Mouse (Mus musculus) C2C12 (cell line): ENCODE results near the gene Casq1. TPM values are rescaled to one million over a fixed set of nuclear protein-coding genes. Genes with fewer than 3 reads are reported as not detected.

Experiments used
- H3K27me3 ChIP-seq: one replicate; pipeline ENCODE4 v1.6.1; 2011; ENCODE audit not compliant: control insufficient read depth, insufficient read depth, insufficient read length
- H3K36me3 ChIP-seq: one replicate; pipeline ENCODE4 v1.6.1; 2011; ENCODE audit not compliant: control insufficient read depth, insufficient read depth
- H3K4me3 ChIP-seq: one replicate; pipeline ENCODE4 v1.5.1; 2011; ENCODE audit warnings: mild to moderate bottlenecking, control low read depth; ENCODE audit not compliant: poor library complexity, insufficient read depth, severe bottlenecking
- H3K79me2 ChIP-seq: one replicate; pipeline ENCODE4 v1.6.1; 2011; ENCODE audit not compliant: control insufficient read depth, insufficient read depth
- H3K79me3 ChIP-seq: one replicate; pipeline ENCODE4 v1.6.1; 2011; ENCODE audit warnings: low read depth, control low read depth
- H3ac ChIP-seq: one replicate; pipeline ENCODE3; 2011; ENCODE audit warnings: low read depth; ENCODE audit not compliant: control insufficient read depth, insufficient read length
- CEBPB ChIP-seq: IDR thresholded peaks from one replicate; pipeline ENCODE4 v1.6.1; 2011; ENCODE audit warnings: low read depth, mild to moderate bottlenecking, control low read depth, moderate library complexity
- CTCF ChIP-seq: IDR thresholded peaks from one replicate; pipeline ENCODE4 v1.5.1; 2011; ENCODE audit not compliant: control insufficient read depth, insufficient read depth, insufficient read length
- FOSL1 ChIP-seq: IDR thresholded peaks from one replicate; pipeline ENCODE4 v1.8.0; 2011; ENCODE audit warnings: mild to moderate bottlenecking, low read length; ENCODE audit not compliant: poor library complexity, insufficient read depth, severe bottlenecking
- MAX ChIP-seq: IDR thresholded peaks from one replicate; pipeline ENCODE4 v1.6.1; 2011; ENCODE audit warnings: mild to moderate bottlenecking, control low read depth
- MYOD1 ChIP-seq: IDR thresholded peaks from one replicate; pipeline ENCODE4 v1.6.1; 2011; ENCODE audit warnings: low read depth; ENCODE audit not compliant: control insufficient read depth, insufficient read length
- MYOG ChIP-seq: IDR thresholded peaks from one replicate; pipeline ENCODE4 v1.6.1; 2011; ENCODE audit not compliant: control insufficient read depth, insufficient read length; ENCODE audit errors: extremely low read depth
- USF1 ChIP-seq: IDR thresholded peaks from one replicate; pipeline ENCODE4 v1.6.1; 2011; ENCODE audit warnings: low read depth, mild to moderate bottlenecking, control low read depth, moderate library complexity
- polyA plus RNA-seq: library from polyadenylated mRNA; unstranded; fragments of >200 nt; fragmentation: generic; extraction: Trizol; gene quantifications from one replicate; pipeline ENCODE4 v1.2.1, GENCODE M21; 2012; ENCODE audit warnings: missing spikeins

Gene Casq1
- polyA plus RNA-seq, 1 experiment: 0.12 TPM

- Histone ChIP-seq H3K4me3 (no peak overlapping the region), H3K79me2 (peaks cover 22% of the 10 kb centered on the region), H3K36me3 (peaks cover 36% of the 10 kb centered on the region), H3K79me3 (peaks cover under 1% of the 10 kb centered on the region), H3K27me3 (no peaks in the 10 kb centered on the region), H3ac (no peak overlapping the region)
- no peak for TF ChIP-seq FOSL1
- no peak for TF ChIP-seq MYOD1
- no peak for TF ChIP-seq CEBPB
- TF ChIP-seq MYOG: no peak
- no peak for TF ChIP-seq CTCF
- no peak for TF ChIP-seq USF1
- no peak for TF ChIP-seq MAX
Observed at GRCm38 (mm10) chr1:172167911-172168310, 51.8 kb downstream of the Casq1 start.

- TF ChIP-seq USF1: no peak
- no peak for TF ChIP-seq MAX
- no peak for TF ChIP-seq FOSL1
- no peak for TF ChIP-seq CEBPB
- TF ChIP-seq MYOD1: no peak
- TF ChIP-seq MYOG: no peak
- TF ChIP-seq CTCF: no peak
- H3K36me3 ChIP-seq: peaks cover 21% of the 10 kb centered on the region
- H3K79me2 ChIP-seq: peaks cover 69% of the 10 kb centered on the region
- H3ac ChIP-seq: no peak overlapping the region
- peaks cover 28% of the 10 kb centered on the region for H3K79me3 ChIP-seq
- no peak overlapping the region for H3K4me3 ChIP-seq
- no peaks in the 10 kb centered on the region for H3K27me3 ChIP-seq
Observed at GRCm38 (mm10) chr1:172162959-172163358, 56.7 kb downstream of the Casq1 start.

GRCm38 (mm10) chr1:172162009-172162408 lies 57.7 kb downstream of the Casq1 start:
- Histone ChIP-seq H3K79me3 (peaks cover 28% of the 10 kb centered on the region), H3ac (no peak overlapping the region), H3K4me3 (no peak overlapping the region), H3K27me3 (no peaks in the 10 kb centered on the region), H3K79me2 (peaks cover 72% of the 10 kb centered on the region), H3K36me3 (peaks cover 14% of the 10 kb centered on the region)
- TF ChIP-seq MYOG (no peak), CEBPB (no peak), FOSL1 (no peak), CTCF (no peak), USF1 (no peak), MYOD1 (no peak), MAX (no peak)

GRCm38 (mm10) chr1:172160508-172160907 lies 59.2 kb downstream of the Casq1 start:
- H3K4me3 ChIP-seq: no peak overlapping the region
- H3ac ChIP-seq: no peak overlapping the region
- no peaks in the 10 kb centered on the region for H3K27me3 ChIP-seq
- H3K79me3 ChIP-seq: peaks cover 36% of the 10 kb centered on the region
- peaks cover 15% of the 10 kb centered on the region for H3K36me3 ChIP-seq
- H3K79me2 ChIP-seq: peaks cover 87% of the 10 kb centered on the region
- TF ChIP-seq FOSL1: no peak
- TF ChIP-seq MYOG: no peak
- TF ChIP-seq CTCF: no peak
- no peak for TF ChIP-seq MAX
- TF ChIP-seq USF1: no peak
- no peak for TF ChIP-seq MYOD1
- TF ChIP-seq CEBPB: no peak

- TF ChIP-seq FOSL1 (no peak), MYOD1 (no peak), CEBPB (no peak), USF1 (no peak), CTCF (no peak), MAX (no peak), MYOG (no peak)
- Histone ChIP-seq H3K4me3 (no peak overlapping the region), H3K36me3 (peaks cover 18% of the 10 kb centered on the region), H3ac (no peak overlapping the region), H3K79me2 (peaks cover 86% of the 10 kb centered on the region), H3K79me3 (peaks cover 37% of the 10 kb centered on the region), H3K27me3 (no peaks in the 10 kb centered on the region)
Observed at GRCm38 (mm10) chr1:172159970-172160369, 59.7 kb downstream of the Casq1 start.

Other genes starting within 250 kb of the Casq1 start
- 5.7 TPM for gene Vangl2, start 191.4 kb downstream of the Casq1 start, polyA plus RNA-seq
- not detected for gene Nhlh1, start 162.3 kb downstream of the Casq1 start, polyA plus RNA-seq
- 113 TPM for gene Copa, start 137.3 kb downstream of the Casq1 start, polyA plus RNA-seq
- 40.8 TPM for gene Ncstn, start 137.1 kb downstream of the Casq1 start, polyA plus RNA-seq
- 79.6 TPM for gene Pex19, start 93.1 kb downstream of the Casq1 start, polyA plus RNA-seq
- 37.6 TPM for gene Dcaf8, start 71.8 kb downstream of the Casq1 start, polyA plus RNA-seq
- 125 TPM for gene Pea15a, start 13.1 kb downstream of the Casq1 start, polyA plus RNA-seq
- not detected for gene Atp1a4, start 38.5 kb upstream of the Casq1 start, polyA plus RNA-seq
- 95.3 TPM for gene Igsf8, start 41.8 kb upstream of the Casq1 start, polyA plus RNA-seq
- gene Atp1a2, start 78.2 kb upstream of the Casq1 start, polyA plus RNA-seq: 0.76 TPM
- gene Kcnj9, start 109.5 kb upstream of the Casq1 start, polyA plus RNA-seq: 0.06 TPM
- gene Kcnj10, start 121.3 kb upstream of the Casq1 start, polyA plus RNA-seq: not detected
- 3.8 TPM for gene Pigm, start 156.7 kb upstream of the Casq1 start, polyA plus RNA-seq